Mouse (Mus musculus) layer of hippocampus, adult 9-10 months (tissue): Measurements from ENCODE around the gene Gstm1.
"Not testable (repeated sequence)": the region's sequence is repeated elsewhere in the genome, so short reads cannot be mapped to it uniquely, and the experiment has no call there.

Experiments used
- DNase-seq: peaks from one replicate; pipeline ENCODE4 v3.0.0; 2022; ENCODE audit warnings: low spot score

The Gstm1 gene

GRCm38 (mm10) chr3:108017473-108018189 is at the start of gene Gstm1:
TSS of gene Gstm1 (minus strand) at chr3:108017973.
- DNase-seq, result peak; percentile 85

- DNase-seq, result no peak
Measured at GRCm38 (mm10) chr3:108067370-108067934, 49.7 kb upstream of the Gstm1 start.

GRCm38 (mm10) chr3:108065551-108065950 is 47.8 kb upstream of the Gstm1 start:
- DNase-seq, result no peak

GRCm38 (mm10) chr3:108064672-108065071 is 46.9 kb upstream of the Gstm1 start:
- no peak for DNase-seq

GRCm38 (mm10) chr3:108062648-108063047 is 44.9 kb upstream of the Gstm1 start:
- DNase-seq, result no peak

- DNase-seq, result peak; percentile 55
Measured at GRCm38 (mm10) chr3:108061420-108061819, 43.6 kb upstream of the Gstm1 start.

GRCm38 (mm10) chr3:108050493-108050892 is 32.7 kb upstream of the Gstm1 start:
- DNase-seq, result no peak

- no peak for DNase-seq
Measured at GRCm38 (mm10) chr3:108048306-108048705, 30.5 kb upstream of the Gstm1 start.

GRCm38 (mm10) chr3:108046944-108047655 is 29.3 kb upstream of the Gstm1 start:
- DNase-seq, result no peak

- DNase-seq, result peak; percentile 75
Measured at GRCm38 (mm10) chr3:108044394-108045140, 26.8 kb upstream of the Gstm1 start, which contains the start of gene Gstm4. TSS of gene Gstm4 (minus strand) at chr3:108044894.

GRCm38 (mm10) chr3:108033156-108033555 is 15.4 kb upstream of the Gstm1 start:
- DNase-seq, result no peak

- DNase-seq, result no peak
Measured at GRCm38 (mm10) chr3:108032113-108032512, 14.3 kb upstream of the Gstm1 start.

- DNase-seq, result no peak
Measured at GRCm38 (mm10) chr3:108028641-108029365, 11.0 kb upstream of the Gstm1 start.

GRCm38 (mm10) chr3:108026597-108026996 is 8.8 kb upstream of the Gstm1 start:
- DNase-seq, result no peak

GRCm38 (mm10) chr3:108026049-108026448 is 8.3 kb upstream of the Gstm1 start:
- DNase-seq, result no peak

- no peak for DNase-seq
Measured at GRCm38 (mm10) chr3:108025318-108025717, 7.5 kb upstream of the Gstm1 start.

- no peak for DNase-seq
Measured at GRCm38 (mm10) chr3:108022650-108023049, 4.9 kb upstream of the Gstm1 start.

- not testable (repeated sequence) for DNase-seq
Measured at GRCm38 (mm10) chr3:108020351-108021022, 2.7 kb upstream of the Gstm1 start.

- not testable (repeated sequence) for DNase-seq
Measured at GRCm38 (mm10) chr3:108019226-108019625, 1.5 kb upstream of the Gstm1 start.

GRCm38 (mm10) chr3:108018190-108018820 is 532 bp upstream of the Gstm1 start:
- no peak for DNase-seq

- not testable (repeated sequence) for DNase-seq
Measured at GRCm38 (mm10) chr3:108016468-108016867, 1.3 kb downstream of the Gstm1 start.
